Mouse (Mus musculus) WW6 (cell line): ENCODE measurements around the gene Lrp5.

ENCODE experiments used
- DNase-seq: peaks from one replicate; pipeline ENCODE4 v3.0.0-alpha.2; 2013; ENCODE audit warnings: low read depth, low spot score

Lrp5 gene

DNA sequence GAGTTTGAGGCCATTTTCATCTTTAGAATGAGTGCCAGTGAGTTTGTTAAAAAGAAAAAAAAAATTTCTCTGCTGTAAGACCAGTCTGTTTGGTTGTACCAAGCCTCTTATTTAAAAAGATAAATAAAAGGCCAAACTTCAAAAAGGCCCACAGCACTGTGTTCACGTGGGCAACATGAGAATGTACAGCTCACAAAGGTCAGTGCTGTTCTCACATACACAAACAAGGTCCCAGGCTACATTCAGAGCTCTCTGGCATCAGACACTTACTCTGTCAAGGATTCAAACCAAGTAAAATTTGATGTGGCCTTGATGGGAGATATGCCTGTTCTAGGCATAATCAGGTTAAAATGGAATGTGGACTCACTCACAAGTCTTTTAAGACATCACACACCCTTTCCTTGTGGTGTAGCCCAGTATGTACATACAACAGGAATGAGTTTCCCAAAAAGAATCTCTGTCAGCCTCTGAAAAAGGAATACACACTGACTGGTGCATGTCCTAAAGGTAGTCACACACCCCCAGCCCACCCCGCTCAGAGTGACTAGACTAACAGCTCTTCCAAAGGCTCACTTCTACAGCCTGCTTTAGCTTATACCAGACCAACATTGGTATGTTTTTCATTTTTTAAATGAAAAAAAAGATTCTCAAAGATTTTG is 130.1 kb downstream of the Lrp5 start:
- no peak for DNase-seq

DNA sequence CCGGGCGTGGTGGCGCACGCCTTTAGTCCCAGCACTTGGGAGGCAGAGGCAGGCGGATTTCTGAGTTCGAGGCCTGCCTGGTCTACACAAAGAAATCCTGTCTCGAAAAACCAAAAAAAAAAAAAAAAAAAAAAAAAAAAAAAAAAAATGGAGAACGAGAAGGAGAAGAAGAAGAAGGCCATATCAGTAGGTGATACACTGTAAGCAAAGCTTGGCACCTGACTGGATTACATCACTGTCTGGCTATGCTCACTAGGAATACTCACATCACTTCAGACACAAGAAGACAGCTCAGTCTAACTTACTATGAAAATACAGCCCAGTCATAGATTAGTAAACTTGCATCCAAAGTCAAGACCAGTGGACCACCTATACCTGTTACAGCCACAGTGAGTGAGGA is 131.6 kb downstream of the Lrp5 start:
- DNase-seq, result no peak

DNA sequence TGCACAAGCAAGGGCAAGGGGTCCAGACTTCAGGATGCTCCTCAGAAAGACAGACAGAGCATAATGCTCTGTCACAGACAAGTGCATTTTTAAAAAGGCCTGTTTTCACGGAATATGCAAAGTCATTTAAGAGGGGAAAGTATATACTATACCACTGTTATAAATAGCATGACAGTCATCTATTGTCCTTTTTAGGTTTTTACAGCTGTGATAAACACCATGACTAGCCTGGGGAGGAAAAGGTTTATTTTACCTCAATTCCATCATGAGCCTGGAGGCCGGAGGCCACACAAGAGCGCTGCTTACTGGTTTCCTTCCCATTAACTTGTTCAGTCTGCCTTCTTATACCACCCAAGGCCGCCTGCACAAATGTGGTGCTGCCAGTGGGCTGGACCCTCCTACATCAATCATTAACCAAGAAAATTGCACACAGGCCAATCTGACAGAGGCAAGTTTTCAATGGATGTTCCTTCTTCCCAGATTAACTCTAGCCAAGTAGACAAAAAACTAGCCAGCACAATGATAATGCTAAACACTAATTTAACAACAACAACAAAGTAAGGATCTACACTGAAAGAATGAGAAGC is 134.7 kb downstream of the Lrp5 start:
- no peak for DNase-seq

DNA sequence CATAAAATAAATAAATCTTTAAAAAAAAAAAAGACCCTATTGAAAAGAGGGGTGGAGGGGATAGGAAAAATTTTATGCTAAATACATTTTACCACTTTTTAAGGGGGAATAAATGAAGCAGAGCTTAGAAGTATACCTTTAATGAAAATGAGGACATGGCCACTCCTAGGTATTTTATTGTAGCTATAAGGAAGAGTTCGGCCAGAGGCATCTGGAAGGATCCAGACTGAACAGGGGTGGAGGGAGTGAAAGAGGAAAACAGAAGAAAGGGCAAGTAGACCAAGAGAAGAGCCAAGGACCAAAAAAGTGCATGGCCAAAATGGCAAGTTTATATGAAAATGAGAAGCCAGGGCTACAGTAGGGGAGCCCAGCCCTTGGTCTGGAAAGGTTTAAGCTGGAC is 136.3 kb downstream of the Lrp5 start:
- DNase-seq, result no peak

DNA sequence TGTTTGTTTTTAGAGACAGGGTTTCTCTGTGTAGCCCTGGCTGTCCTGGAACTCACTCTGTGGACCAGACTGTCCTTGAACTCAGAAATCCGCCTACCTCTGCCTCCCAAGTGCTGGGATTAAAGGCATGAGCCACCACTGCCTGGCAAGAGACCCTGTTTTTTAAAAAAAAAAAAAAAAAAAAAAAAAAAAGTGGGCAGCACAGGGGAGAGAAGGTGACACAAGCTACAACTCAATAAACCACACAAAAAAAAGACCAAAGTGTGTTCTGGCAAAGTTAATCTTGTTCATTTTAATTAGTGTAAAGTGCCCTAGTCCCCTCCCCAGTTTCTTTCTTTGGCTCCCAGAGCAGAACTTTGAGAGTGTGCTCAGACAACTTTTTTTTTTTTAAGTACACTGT is 137.1 kb downstream of the Lrp5 start:
- DNase-seq, result no peak

DNA sequence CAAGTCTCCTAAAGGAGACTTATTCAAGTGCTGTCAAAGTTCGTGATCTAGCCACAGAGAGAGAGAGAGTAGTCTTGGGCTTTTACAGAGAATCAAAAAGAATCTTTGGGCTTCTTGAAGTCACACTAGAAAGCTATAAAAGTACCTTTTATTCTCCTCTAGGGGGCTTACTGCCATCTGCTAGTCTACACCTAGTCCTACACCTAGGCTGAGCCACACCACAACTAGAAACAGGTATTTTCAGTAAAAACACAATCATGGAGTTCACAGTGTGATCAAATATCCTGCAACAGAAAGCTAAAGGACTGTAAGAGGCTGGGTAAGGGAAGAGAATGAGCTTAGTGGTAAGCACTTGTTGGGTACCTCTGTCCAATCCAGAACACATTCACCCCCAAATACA is 138.1 kb downstream of the Lrp5 start:
- DNase-seq, result no peak

DNA sequence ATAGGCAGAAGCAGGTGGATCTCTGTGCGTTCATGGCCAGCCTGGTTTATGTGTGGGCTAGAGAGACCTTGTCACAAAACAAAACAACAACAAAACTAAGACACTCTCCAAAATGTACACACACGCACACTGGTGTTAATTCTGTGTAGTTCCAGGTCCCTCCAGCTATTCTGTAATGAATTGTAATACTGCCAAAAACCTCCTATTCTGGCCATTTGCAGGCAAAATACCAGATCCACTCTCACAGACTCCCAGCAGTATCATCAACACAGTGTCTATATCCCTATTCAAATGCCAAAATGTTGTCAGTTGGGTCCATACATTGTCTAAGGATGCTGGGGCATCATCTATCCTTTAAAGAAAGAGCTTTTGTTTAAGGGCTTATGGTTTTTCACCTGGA is 141.4 kb downstream of the Lrp5 start:
- DNase-seq, result no peak

DNA sequence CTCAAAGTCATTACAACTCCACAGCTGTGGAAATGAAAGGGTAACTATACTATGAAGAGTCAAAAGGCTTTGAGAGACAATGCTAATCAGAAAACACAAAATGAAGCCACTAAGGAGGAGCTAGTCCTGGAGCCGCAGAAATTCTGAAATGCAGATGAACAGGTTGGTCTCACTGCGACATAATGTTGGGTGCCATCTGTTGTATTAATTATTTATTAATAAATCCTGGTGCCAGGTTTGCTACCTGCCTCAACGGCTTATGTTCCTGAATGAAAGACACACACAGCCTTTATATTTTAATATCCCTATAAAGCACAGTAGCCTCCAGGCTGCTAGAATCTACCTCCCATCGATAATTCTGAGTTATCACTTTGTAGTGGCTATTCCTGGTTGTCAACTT is 143.8 kb downstream of the Lrp5 start:
- DNase-seq, result no peak

DNA sequence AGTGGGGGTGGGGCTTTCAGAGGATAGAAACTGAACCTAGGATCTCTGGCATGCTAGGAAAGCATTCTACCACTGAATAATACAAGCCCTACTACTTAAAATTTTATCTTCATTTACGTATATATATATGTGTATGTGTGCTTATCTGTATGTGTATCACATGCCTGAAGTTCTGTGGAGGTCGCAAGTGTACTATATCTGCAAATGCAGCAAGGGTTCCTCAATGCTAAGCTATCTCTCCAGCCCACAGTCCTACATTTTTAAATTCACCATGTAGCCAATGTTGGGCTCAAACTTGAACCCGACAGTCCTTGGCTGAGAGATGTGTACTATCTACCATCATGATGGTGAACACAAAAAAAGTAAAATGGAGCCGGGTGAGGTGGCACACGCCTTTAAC is 145.4 kb downstream of the Lrp5 start:
- DNase-seq, result no peak

DNA sequence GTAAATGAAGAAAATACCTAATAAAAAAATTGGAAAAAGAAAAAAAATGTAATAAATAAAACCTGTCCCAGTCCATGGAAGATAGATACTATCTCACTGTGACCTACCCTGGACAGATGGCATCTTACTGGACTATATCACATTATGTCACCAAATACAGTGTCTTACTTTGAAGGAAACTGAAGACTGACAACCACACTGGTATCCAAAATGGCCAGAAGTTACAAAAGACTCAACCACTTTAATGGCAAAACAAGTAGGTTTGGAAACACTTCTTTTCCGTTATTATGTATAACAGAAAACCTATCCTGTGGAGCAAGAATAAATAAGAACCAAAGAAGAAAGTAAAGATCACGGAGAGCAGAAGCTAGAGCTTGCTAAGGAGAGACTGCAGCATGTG is 146.1 kb downstream of the Lrp5 start:
- DNase-seq, result no peak

DNA sequence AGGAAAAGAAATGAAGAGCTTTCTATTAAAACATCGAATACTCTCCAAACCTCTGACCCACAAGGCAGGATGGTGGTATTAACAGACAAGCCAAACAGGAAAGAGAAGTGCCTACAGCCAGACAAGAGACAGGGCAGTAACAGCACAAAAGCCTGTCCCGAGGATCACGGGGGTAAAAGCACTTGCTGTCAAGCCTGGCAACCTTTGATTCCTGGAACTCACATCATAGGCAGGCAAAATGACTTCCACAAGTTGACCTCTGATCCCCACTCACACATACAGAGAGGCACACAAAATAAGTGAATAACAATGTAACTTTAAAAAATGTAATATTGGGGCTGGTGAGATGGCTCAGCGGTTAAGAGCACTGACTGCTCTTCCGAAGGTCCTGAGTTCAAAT is 146.9 kb downstream of the Lrp5 start:
- no peak for DNase-seq

DNA sequence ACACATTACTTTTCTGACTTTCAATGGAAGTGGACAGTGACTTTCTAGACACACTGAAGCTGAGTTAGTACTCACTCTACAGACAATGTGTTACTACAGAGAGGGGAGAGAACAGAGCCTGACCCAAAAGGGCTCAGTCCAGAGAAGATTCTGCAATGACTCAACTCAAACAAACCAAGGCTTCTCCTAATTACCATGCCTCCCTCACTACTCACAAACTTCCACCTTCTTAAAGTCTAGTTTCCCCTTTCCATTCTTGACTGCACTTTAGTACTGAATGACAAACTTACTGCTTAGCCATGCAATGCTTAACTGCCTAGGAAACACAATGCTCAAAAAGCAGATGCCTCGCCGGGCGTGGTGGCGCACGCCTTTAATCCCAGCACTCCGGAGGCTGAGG is 148.7 kb downstream of the Lrp5 start:
- no peak for DNase-seq

DNA sequence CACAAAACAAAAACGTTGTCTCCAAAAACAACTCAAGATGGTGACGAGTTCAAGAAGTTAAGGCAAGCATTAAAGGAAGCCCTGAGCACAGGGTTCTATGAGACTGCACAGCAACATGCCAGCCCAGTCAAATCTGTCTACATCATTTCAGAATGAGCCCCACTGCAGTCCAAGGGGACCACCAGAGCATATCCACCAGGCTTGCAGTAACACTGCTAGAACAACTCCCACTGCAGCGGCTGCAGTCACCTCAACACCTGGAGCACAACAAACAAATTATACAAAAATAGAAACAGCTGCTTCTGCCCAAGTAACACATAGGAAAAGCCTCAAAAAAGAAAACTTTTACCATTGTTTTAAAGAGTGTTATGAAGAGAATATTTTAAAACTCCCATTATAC is 151.4 kb downstream of the Lrp5 start:
- no peak for DNase-seq
